Mouse (Mus musculus) embryonic facial prominence, embryonic 14.5 days (tissue): ENCODE data around the gene Cyp1a1. TPM values are rescaled to one million over a fixed set of nuclear protein-coding genes. Genes with fewer than 3 reads are reported as not detected.

Source experiments
- ATAC-seq: fragments of 200-750 bp; cut with Nextera tagmentation; 2 replicates; pipeline ENCODE4 v1.8.0; 2017; ENCODE audit warnings: low read depth, moderate number of reproducible peaks, moderate TSS enrichment
- DNase-seq: peaks from one replicate; pipeline ENCODE4 v3.0.0-alpha.2; 2015; ENCODE audit warnings: low spot score
- H3K27ac ChIP-seq: fragments of 300-500 bp; sonication (generic); replicated peaks from 2 replicates; pipeline ENCODE4 v1.5.1; 2014; ENCODE audit warnings: low read depth, mild to moderate bottlenecking, low read length, moderate library complexity
- H3K27me3 ChIP-seq: fragments of 300-500 bp; sonication (generic); replicated peaks from 2 replicates; pipeline ENCODE4 v1.6.1; 2014; ENCODE audit warnings: low read length; ENCODE audit not compliant: control insufficient read depth, insufficient read depth
- H3K36me3 ChIP-seq: fragments of 300-500 bp; sonication (generic); 2 replicates; pipeline ENCODE4 v1.6.1; 2014; ENCODE audit warnings: low read length, mixed read lengths; ENCODE audit not compliant: control insufficient read depth, insufficient read depth
- H3K4me1 ChIP-seq: fragments of 300-500 bp; sonication (generic); 2 replicates; pipeline ENCODE4 v1.6.1; 2014; ENCODE audit warnings: antibody characterized with exemption, low read length; ENCODE audit not compliant: control insufficient read depth, insufficient read depth
- H3K4me2 ChIP-seq: fragments of 300-500 bp; sonication (generic); 2 replicates; pipeline ENCODE4 v1.6.1; 2014; ENCODE audit warnings: low read depth, mild to moderate bottlenecking, low read length, moderate library complexity, mixed read lengths
- H3K4me3 ChIP-seq: fragments of 300-500 bp; sonication (generic); 2 replicates; pipeline ENCODE4 v1.5.1; 2014; ENCODE audit warnings: low read depth, mild to moderate bottlenecking, low read length
- H3K9ac ChIP-seq: fragments of 300-500 bp; sonication (generic); 2 replicates; pipeline ENCODE4 v1.6.1; 2014; ENCODE audit warnings: low read depth, mild to moderate bottlenecking, low read length, moderate library complexity, mixed read lengths
- H3K9me3 ChIP-seq: fragments of 300-500 bp; sonication (generic); 2 replicates; pipeline ENCODE4 v1.6.1; 2016; ENCODE audit warnings: low read length; ENCODE audit not compliant: control insufficient read depth
- WGBS: fragments of 180-500 bp; shearing (Covaris S2); extraction: QIAGEN DNeasy Blood & Tissue Kit; methylation state at CpG from one replicate; pipeline ENCODE4 v1.1.7; 2014; 5-methylcytosine and 5-hydroxymethylcytosine counted together
- polyA plus RNA-seq: library from polyadenylated mRNA; unstranded; fragments of >200 nt; fragmentation: Nextera tagmentation; extraction: Ambion mirVana; gene quantifications from 2 replicates; pipeline ENCODE4 v1.2.1, GENCODE M21; 2014

The Cyp1a1 gene
- polyA plus RNA-seq, 1 experiment from 2014 or later = 0.08 TPM

DNA sequence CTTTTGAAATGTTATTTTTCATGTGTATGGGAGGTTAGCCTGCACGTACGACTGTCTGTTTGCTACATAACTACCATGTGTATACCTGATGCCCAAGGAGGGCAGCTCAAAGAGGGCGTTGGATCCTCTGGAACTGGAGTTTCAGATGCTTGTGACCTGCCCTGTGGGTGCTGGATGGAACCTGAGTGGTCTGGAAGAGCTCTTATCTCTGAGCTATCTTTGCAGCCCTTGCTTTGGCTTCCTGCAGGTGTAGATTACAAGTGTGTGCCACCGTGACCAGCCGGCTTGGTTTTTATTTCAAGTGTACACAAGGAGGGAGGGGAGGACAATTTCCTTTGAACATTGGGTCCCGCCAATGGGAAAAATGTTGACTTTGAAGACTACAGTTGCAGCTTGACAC, 27.2 kb upstream of the Cyp1a1 start:
- Histone ChIP-seq H3K4me1 (no peaks in the 10 kb centered on the region), H3K27ac (no peak overlapping the region), H3K4me2 (no peak overlapping the region), H3K4me3 (no peak overlapping the region), H3K9me3 (no peaks in the 10 kb centered on the region), H3K27me3 (no peaks in the 10 kb centered on the region), H3K9ac (no peak overlapping the region), H3K36me3 (no peaks in the 10 kb centered on the region)
- WGBS = 54% methylated on average over 6 of the region's 6 CpGs
- ATAC-seq = no peak
- no peak for DNase-seq

DNA sequence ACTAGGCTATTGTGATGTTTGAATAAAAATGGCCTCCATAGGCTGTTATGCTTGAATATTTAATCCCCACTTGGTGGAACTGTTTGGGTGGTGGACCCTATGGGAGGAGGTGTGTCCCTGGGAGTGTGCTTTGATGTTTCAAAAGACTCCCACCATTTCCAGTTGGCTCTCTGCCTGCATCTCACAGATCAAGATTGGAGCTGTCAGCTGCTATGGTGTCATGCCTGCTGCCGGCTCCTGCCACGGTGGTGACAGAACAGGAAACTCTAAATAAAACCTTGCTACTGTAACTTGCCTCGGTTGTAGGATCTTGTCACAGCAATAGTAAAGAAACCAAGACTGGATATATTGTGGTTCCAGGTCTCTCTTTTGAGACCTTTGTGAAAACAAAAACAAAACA, 26.2 kb upstream of the Cyp1a1 start:
- Histone ChIP-seq H3K27me3 (no peaks in the 10 kb centered on the region), H3K4me3 (no peak overlapping the region), H3K27ac (no peak overlapping the region), H3K4me1 (no peaks in the 10 kb centered on the region), H3K4me2 (no peak overlapping the region), H3K9ac (no peak overlapping the region), H3K9me3 (no peaks in the 10 kb centered on the region), H3K36me3 (no peaks in the 10 kb centered on the region)
- DNase-seq = no peak
- 66% methylated on average over 3 of the region's 3 CpGs for WGBS
- no peak for ATAC-seq

DNA sequence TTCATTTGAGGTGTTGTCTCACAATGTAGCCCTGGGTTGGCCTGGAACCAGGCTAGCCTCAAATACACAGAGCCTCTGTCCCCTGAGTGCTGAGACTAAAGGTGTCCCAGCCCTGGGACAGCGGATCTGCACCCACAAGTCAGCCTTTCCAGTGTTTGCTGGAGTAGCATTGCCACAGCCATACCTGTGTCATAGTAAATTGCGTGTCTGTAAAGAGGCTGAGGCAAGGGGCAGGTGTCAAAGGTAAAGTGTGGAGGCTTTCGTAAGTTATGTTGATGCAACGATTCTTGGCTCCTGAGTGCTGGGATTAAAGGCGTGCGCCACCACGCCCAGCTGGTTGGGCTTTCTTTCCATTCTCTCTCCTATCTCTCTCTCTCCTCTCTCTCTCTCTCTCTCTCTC, 23.1 kb upstream of the Cyp1a1 start:
- Histone ChIP-seq H3K27ac (no peak overlapping the region), H3K4me3 (no peak overlapping the region), H3K4me1 (no peaks in the 10 kb centered on the region), H3K4me2 (no peak overlapping the region), H3K9ac (no peak overlapping the region), H3K9me3 (no peaks in the 10 kb centered on the region), H3K36me3 (no peaks in the 10 kb centered on the region), H3K27me3 (no peaks in the 10 kb centered on the region)
- DNase-seq (no peak), ATAC-seq (no peak)
- WGBS = 56% methylated on average over 7 of the region's 7 CpGs

DNA sequence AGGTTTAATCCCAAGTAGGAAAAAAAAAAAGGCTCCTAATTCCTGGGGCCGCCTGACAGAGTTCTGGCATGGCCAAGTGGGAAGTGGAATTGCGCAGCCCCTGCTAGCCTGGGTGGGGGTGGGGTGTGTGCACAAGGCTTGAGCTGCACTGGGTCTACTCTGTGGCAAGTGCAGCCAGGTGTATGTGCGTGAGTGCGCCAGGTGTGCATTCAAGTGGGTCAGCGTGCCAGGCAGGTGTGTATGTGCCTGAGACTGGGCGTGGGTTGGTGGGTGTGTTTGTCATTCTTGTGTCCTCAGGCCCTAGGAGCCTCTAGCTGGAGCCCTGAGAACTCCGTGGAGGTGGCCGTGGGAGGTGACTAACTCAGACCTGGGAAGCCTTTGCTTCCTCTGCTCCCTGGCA, 21.2 kb upstream of the Cyp1a1 start:
- Histone ChIP-seq H3K36me3 (no peaks in the 10 kb centered on the region), H3K27ac (no peak overlapping the region), H3K27me3 (no peaks in the 10 kb centered on the region), H3K9me3 (no peaks in the 10 kb centered on the region), H3K4me1 (no peaks in the 10 kb centered on the region), H3K9ac (no peak overlapping the region), H3K4me2 (no peak overlapping the region), H3K4me3 (no peak overlapping the region)
- 87% methylated on average over 8 of the region's 8 CpGs for WGBS
- DNase-seq (no peak), ATAC-seq (no peak)

DNA sequence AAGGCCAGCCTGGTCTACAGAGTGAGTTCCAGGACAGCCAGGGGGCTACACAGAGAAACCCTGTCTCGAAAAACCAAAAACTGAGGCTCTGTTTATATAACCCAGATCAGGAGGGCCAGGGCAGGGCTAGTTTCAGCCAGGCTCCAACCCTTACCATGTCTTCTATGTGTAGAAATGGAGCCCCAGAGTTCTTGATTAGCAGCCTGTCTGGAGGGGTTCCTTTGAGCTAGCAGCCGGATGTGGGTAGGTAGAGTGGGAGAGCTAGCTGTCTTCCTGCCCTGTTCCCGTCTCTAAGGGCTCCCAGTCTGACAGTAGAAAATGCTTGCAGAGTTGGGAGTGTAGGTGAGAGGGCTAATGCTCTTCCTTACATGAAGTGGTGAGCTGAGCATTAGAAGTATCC, 20.6 kb upstream of the Cyp1a1 start:
- H3K27ac ChIP-seq = no peak overlapping the region
- H3K27me3 ChIP-seq = no peaks in the 10 kb centered on the region
- WGBS = 64% methylated on average over 3 of the region's 3 CpGs
- DNase-seq (no peak), ATAC-seq (no peak)
- H3K4me2 ChIP-seq = no peak overlapping the region
- no peaks in the 10 kb centered on the region for H3K4me1 ChIP-seq
- H3K36me3 ChIP-seq = no peaks in the 10 kb centered on the region
- no peaks in the 10 kb centered on the region for H3K9me3 ChIP-seq
- no peak overlapping the region for H3K4me3 ChIP-seq
- no peak overlapping the region for H3K9ac ChIP-seq

DNA sequence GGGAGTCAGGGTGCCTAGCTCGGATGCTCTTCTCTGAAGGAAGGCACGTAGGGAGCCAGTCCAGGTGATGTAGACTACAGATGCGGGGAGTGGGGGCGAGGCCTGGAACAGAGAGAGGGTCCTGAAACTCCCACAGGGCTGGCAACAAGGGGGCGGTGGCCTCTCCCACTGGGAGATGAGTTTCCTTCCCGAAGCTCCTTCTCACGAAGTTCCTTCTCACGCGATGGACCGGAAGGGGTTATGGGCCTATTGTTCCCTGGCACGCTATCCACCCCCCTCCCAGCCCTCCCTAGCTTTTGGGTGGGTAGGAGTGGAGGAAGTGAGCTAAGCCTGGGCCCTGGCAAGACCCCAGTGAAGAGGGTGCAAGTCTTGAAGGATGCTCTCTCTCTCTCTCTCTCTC, 19.9 kb upstream of the Cyp1a1 start:
- no peak overlapping the region for H3K4me3 ChIP-seq
- no peak overlapping the region for H3K27ac ChIP-seq
- 57% methylated on average over 11 of the region's 11 CpGs for WGBS
- no peak for DNase-seq
- H3K9ac ChIP-seq = no peak overlapping the region
- no peaks in the 10 kb centered on the region for H3K4me1 ChIP-seq
- H3K36me3 ChIP-seq = no peaks in the 10 kb centered on the region
- H3K4me2 ChIP-seq = no peak overlapping the region
- H3K9me3 ChIP-seq = no peaks in the 10 kb centered on the region
- H3K27me3 ChIP-seq = no peaks in the 10 kb centered on the region
- no peak for ATAC-seq

DNA sequence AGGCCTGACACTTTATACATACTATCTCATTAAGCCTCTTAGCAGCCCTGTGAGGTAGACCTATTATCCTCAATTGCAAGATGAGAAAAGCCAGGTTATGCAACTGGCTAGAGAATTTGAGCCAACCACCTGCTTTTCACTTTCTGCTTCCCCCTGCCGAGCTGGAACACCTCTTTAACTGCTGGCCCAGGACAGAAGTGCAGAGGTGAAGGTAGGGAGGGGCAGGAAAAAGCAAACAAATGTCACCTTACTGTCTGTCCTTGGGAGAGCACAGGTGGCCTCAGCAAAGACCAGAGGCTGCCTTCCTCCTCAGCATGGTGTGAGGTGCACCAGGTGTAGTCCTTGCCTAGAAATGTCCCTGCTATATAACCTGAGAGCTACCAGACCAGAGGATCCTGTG, 19.5 kb upstream of the Cyp1a1 start:
- H3K9ac ChIP-seq = no peak overlapping the region
- H3K9me3 ChIP-seq = no peaks in the 10 kb centered on the region
- H3K27ac ChIP-seq = no peak overlapping the region
- H3K4me1 ChIP-seq = no peaks in the 10 kb centered on the region
- H3K4me2 ChIP-seq = no peak overlapping the region
- ATAC-seq (no peak), DNase-seq (no peak)
- WGBS = 24% methylated on average over 1 of the region's 1 CpGs
- H3K4me3 ChIP-seq = no peak overlapping the region
- H3K27me3 ChIP-seq = no peaks in the 10 kb centered on the region
- no peaks in the 10 kb centered on the region for H3K36me3 ChIP-seq

DNA sequence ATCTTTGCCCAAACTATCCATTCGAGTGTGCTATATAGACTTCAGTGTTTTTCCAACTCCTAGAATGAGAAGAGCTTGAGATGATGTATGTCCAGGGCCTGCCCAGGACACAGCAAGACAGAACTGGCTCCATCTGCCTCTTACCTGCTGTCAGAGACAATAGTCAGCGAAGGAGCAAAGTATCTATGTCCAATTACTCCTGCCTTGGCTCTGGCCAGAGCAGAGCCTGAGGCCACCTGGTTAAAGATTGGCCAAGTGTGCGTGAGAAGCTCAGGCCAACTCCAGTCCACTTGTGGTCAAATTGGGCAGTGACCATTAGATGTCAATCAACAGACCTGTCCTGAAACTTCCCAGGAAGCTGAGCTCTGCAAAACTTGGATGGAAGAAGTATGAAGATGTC, 18.2 kb upstream of the Cyp1a1 start:
- DNase-seq (no peak), ATAC-seq (no peak)
- H3K4me1 ChIP-seq = no peaks in the 10 kb centered on the region
- no peak overlapping the region for H3K4me3 ChIP-seq
- no peak overlapping the region for H3K9ac ChIP-seq
- H3K4me2 ChIP-seq = no peak overlapping the region
- no peaks in the 10 kb centered on the region for H3K27me3 ChIP-seq
- no peaks in the 10 kb centered on the region for H3K9me3 ChIP-seq
- H3K36me3 ChIP-seq = no peaks in the 10 kb centered on the region
- 76% methylated on average over 3 of the region's 3 CpGs for WGBS
- no peak overlapping the region for H3K27ac ChIP-seq

DNA sequence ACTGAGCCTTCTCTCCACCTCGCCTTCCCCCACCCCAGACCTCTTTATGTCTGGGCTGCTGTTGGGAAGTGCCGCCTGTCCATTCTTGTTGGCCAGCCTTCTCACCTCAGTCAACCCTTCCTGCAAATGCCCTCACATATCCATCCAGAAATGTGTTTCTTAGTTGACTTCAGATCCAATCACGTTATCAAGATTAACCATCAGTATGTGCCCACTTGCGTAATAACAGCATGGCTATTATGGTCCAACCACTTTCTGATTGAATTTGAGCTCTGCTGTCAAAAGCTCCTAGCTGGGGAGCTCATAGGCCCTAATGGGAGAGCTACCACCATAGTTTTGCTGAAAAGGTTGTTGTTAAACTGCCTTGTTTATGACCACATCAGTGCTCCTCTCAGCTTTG, 16.7 kb upstream of the Cyp1a1 start:
- H3K27ac ChIP-seq = no peak overlapping the region
- no peak overlapping the region for H3K4me3 ChIP-seq
- DNase-seq (no peak), ATAC-seq (no peak)
- H3K4me2 ChIP-seq = no peak overlapping the region
- no peaks in the 10 kb centered on the region for H3K36me3 ChIP-seq
- WGBS = 91% methylated on average over 4 of the region's 4 CpGs
- no peaks in the 10 kb centered on the region for H3K27me3 ChIP-seq
- no peaks in the 10 kb centered on the region for H3K9me3 ChIP-seq
- H3K9ac ChIP-seq = no peak overlapping the region
- H3K4me1 ChIP-seq = no peaks in the 10 kb centered on the region
